Mouse (Mus musculus): ENCODE data around the gene Erc2. TPM values are rescaled to one million over a fixed set of nuclear protein-coding genes. Genes with fewer than 3 reads are reported as not detected.

The Erc2 gene
- polyA plus RNA-seq, 1 experiment from 2014 or later = 3.1 TPM

DNA sequence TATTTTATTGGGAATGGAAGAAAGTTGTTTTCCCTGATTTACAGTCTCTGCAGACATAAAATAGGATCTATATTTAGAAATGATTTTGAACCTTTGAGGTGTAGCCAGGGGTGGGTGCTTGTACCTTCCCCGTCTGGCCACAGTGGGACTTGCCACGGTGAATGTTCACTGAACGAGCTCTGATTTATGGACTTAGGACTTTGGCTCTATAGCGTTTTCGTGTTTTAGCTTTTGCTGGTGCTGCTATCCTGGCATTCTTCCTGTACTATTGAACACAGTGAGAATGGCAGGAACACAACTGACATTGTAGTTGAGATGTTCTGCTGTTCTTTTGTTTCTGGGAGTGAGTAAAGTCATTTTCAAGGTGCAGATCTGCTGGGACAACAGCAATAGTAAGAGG lies 429.4 kb downstream of the Erc2 start:
- no peak for TF ChIP-seq CTCF (IDR thresholded peaks at IDR 0.05; ENCODE audit: low read depth)
- Histone ChIP-seq H3K36me3 (ENCODE audit: control insufficient read depth, insufficient read depth) (no peaks in the 10 kb centered on the region), H3K9ac (ENCODE audit: low read depth, low read length) (no peak overlapping the region), H3K4me1 (replicated peaks; ENCODE audit: control insufficient read depth, insufficient read depth, low read length) (no peaks in the 10 kb centered on the region; the same call in 1 of the 2 replicates), H3K9me3 (ENCODE audit: control insufficient read depth) (no peaks in the 10 kb centered on the region), H3K27ac (ENCODE audit: low read depth, low read length) (no peak overlapping the region), H3K4me2 (replicated peaks; ENCODE audit: low read depth) (no peak overlapping the region), H3K27me3 (replicated peaks; ENCODE audit: control insufficient read depth, insufficient read depth, low read length) (no peaks in the 10 kb centered on the region), H3K4me3 (ENCODE audit: low read depth, low read length) (no peak overlapping the region)
- 41% methylated on average over 5 of the region's 5 CpGs for WGBS
- ATAC-seq = no peak

DNA sequence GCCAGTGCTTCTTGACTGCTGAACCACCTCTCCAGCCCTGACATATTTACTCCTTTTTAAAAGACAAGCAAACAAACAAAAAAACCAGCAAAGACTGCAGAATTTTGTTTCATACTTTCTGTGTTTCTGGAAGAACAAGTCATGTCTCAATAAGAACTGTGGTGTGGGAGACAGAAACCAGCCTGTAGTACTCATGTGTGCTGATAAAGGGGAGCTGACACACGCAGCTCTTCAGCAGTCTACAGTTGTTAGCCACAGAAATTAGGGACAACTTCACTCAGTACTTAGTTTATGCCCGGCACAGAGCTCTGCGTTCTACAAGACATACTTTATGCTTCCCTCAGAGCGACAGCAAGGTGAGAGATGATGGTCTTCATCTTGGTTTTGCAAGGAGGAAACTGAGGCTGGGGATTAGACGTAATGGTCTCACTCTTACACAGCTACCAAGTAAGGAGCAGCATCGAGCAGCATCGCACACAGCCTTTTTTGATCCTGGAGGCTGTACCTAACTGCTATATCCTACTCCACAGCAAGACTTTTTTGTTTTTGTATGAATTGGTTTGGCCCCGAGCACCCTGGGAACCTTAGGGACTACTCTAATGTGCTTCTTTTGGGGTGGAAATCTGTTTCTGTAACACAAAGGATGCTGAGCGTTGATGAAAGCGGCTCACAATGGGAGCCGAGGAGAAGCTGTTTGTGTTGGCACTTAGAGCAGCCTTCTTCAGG lies 435.1 kb downstream of the Erc2 start:
- no peaks in the 10 kb centered on the region for H3K27me3 ChIP-seq (replicated peaks; ENCODE audit: control insufficient read depth, insufficient read depth, low read length)
- no peak overlapping the region for H3K27ac ChIP-seq (ENCODE audit: low read depth, low read length)
- ATAC-seq = no peak
- no peak for TF ChIP-seq CTCF (IDR thresholded peaks at IDR 0.05; ENCODE audit: low read depth)
- H3K4me1 ChIP-seq (replicated peaks; ENCODE audit: control insufficient read depth, insufficient read depth, low read length) = no peaks in the 10 kb centered on the region; the same call in none of the 2 replicates
- H3K9ac ChIP-seq (ENCODE audit: low read depth, low read length) = no peak overlapping the region
- H3K9me3 ChIP-seq (ENCODE audit: control insufficient read depth) = no peaks in the 10 kb centered on the region
- H3K4me2 ChIP-seq (replicated peaks; ENCODE audit: low read depth) = no peak overlapping the region
- no peaks in the 10 kb centered on the region for H3K36me3 ChIP-seq (ENCODE audit: control insufficient read depth, insufficient read depth)
- 69% methylated on average over 11 of the region's 11 CpGs for WGBS
- no peak overlapping the region for H3K4me3 ChIP-seq (ENCODE audit: low read depth, low read length)

DNA sequence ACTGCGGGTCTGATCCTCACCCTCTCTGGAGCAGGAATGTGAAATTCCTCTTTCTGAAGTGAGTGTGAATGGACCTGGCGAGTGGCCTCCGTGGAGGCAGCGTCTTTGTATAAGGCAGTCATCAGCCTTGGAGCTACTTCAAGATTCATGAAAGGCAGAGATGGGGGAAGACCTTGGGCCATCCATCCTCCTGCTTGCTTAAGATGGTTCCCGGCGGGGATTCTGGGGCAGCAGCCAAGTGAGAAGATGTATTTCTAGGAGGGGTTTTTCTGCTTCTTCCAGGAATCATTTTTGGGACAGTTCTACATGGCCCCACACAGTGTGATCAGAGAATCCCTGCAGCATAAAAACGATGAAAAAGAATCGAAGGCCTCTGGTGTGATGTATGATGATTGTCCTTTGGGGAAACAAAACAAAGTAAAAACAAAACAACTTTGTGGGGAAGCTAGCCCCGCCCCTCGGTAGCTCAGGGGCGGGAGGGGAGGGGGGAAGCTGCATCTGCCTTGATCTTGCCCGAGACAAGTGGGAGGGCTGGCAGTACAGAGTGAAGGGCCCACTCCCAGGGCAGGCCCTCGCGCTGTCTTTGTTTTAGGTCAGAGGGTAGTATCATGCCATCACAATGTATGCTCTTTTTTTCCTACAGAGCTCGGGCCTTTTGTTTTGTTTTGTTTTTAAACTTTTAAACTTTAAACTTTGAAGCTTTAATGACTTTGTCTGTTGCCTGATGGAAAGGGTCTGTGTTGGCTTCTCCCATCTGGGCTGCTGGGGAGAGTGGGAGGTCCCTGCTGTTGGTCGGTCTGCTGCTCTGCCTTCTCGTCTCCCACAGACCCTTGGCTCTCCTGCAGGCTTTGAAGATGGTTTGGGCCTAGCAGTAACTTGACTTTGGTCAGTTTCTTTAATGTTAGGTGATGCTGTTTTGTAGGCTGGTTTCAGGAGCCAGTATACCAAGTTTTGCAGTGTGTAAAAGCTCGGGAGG lies 435.9 kb downstream of the Erc2 start:
- 31% methylated on average over 18 of the region's 18 CpGs for WGBS
- H3K9ac ChIP-seq (ENCODE audit: low read depth, low read length) = no peak overlapping the region
- TF ChIP-seq CTCF (IDR thresholded peaks at IDR 0.05; ENCODE audit: low read depth) = no peak

DNA sequence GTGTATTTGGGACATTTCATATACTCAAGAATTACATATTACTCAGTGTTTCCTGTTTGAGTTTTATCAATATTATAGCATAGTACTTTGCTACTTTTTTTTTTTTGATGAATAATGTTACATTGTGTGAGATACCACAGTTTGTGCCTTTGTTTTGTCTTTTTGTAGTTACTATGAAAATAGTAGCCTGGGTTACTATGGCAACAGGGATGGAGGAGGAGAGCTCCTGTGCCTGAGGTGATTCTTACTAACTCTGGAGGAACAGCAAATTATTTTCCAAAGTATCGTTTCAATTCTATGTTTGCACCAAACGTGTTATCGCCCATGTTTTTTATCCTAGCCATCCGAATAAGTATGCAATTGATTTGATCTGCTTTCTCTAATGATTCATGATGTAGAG lies 438.7 kb downstream of the Erc2 start:
- no peaks in the 10 kb centered on the region; the same call in 1 of the 2 replicates for H3K4me1 ChIP-seq (replicated peaks; ENCODE audit: control insufficient read depth, insufficient read depth, low read length)
- no peaks in the 10 kb centered on the region for H3K9me3 ChIP-seq (ENCODE audit: control insufficient read depth)
- no peak overlapping the region for H3K9ac ChIP-seq (ENCODE audit: low read depth, low read length)
- WGBS = 87% methylated on average over 4 of the region's 4 CpGs
- no peak for TF ChIP-seq CTCF (IDR thresholded peaks at IDR 0.05; ENCODE audit: low read depth)
- H3K4me3 ChIP-seq (ENCODE audit: low read depth, low read length) = no peak overlapping the region
- no peaks in the 10 kb centered on the region for H3K27me3 ChIP-seq (replicated peaks; ENCODE audit: control insufficient read depth, insufficient read depth, low read length)
- no peak for ATAC-seq
- H3K36me3 ChIP-seq (ENCODE audit: control insufficient read depth, insufficient read depth) = no peaks in the 10 kb centered on the region
- H3K27ac ChIP-seq (ENCODE audit: low read depth, low read length) = no peak overlapping the region
- no peak overlapping the region for H3K4me2 ChIP-seq (replicated peaks; ENCODE audit: low read depth)

More for the DNA sequence above, 435.9 kb downstream of the Erc2 start:
- no peaks in the 10 kb centered on the region for H3K9me3 ChIP-seq (ENCODE audit: control insufficient read depth)
- ATAC-seq = no peak
- no peaks in the 10 kb centered on the region for H3K27me3 ChIP-seq (replicated peaks; ENCODE audit: control insufficient read depth, insufficient read depth, low read length)
- no peaks in the 10 kb centered on the region; the same call in none of the 2 replicates for H3K4me1 ChIP-seq (replicated peaks; ENCODE audit: control insufficient read depth, insufficient read depth, low read length)
- no peak overlapping the region for H3K27ac ChIP-seq (ENCODE audit: low read depth, low read length)
- no peak overlapping the region for H3K4me2 ChIP-seq (replicated peaks; ENCODE audit: low read depth)
- no peaks in the 10 kb centered on the region for H3K36me3 ChIP-seq (ENCODE audit: control insufficient read depth, insufficient read depth)
- H3K4me3 ChIP-seq (ENCODE audit: low read depth, low read length) = no peak overlapping the region

DNA sequence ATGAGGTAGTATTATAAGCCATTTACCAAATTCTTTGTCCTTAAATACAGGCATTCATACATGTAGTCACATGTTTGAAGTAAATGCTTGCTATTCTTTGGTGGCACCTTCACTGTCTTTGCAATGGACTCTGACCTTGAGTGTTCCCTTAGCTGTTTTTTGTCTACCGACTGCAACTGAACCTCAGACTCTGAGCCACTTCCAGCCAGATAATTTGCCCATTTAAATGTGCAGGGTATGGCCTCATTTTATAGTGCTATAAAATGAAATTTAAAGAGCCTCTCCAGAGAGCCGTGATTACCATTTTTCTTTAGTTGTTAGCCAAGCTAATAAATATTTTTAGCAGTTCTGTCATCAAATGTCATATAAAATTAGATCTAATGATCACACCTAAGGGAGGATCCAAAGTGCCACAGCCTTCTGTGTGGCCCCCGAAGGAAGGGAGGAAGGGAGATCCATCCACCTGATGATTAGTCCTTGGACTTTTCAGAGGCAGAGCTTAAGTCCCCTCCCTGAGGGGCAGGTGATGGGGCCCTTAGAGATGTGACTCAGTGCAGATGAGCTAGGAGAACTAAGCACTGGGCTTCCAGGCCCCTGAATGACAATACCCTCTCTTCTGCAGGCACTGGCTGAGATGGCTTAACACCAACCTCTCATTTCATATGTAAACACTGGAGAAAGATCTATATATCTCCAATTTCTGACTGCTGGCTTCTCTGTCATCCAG lies 439.6 kb downstream of the Erc2 start:
- Histone ChIP-seq H3K27ac (ENCODE audit: low read depth, low read length) (no peak overlapping the region), H3K27me3 (replicated peaks; ENCODE audit: control insufficient read depth, insufficient read depth, low read length) (no peaks in the 10 kb centered on the region), H3K4me1 (replicated peaks; ENCODE audit: control insufficient read depth, insufficient read depth, low read length) (no peaks in the 10 kb centered on the region; the same call in 1 of the 2 replicates), H3K4me3 (ENCODE audit: low read depth, low read length) (no peak overlapping the region), H3K9ac (ENCODE audit: low read depth, low read length) (no peak overlapping the region), H3K36me3 (ENCODE audit: control insufficient read depth, insufficient read depth) (no peaks in the 10 kb centered on the region), H3K4me2 (replicated peaks; ENCODE audit: low read depth) (no peak overlapping the region; the same call in 1 of the 2 replicates), H3K9me3 (ENCODE audit: control insufficient read depth) (no peaks in the 10 kb centered on the region)
- TF ChIP-seq CTCF (IDR thresholded peaks at IDR 0.05; ENCODE audit: low read depth) = no peak
- peak; percentile 75 for ATAC-seq
- WGBS = 39% methylated on average over 3 of the region's 3 CpGs
